16 mouse cellular contexts compared by ENCODE assay signal in genomic region chr12:85514958-85515357, GRCm38 (mm10).
"Had no signal": no experiment of that assay in that cellular context is flagged by ENCODE, and none has a peak within 500 bp of the region (broad histone marks: within the 10 kb centered on the region; RNA-seq: fewer than 3 reads in every experiment).

No protein-coding gene starts in this region.

- H3K9me3 ChIP-seq: neural tube, embryonic 13.5 days; neural tube, embryonic 15.5 days; stomach, embryonic 15.5 days had no signal

- H3K36me3 ChIP-seq: neural tube, embryonic 13.5 days; neural tube, embryonic 15.5 days; stomach, embryonic 15.5 days had no signal

- H3K27me3 ChIP-seq: neural tube, embryonic 13.5 days; neural tube, embryonic 15.5 days; stomach, embryonic 15.5 days had no signal

- H3K4me1 ChIP-seq: neural tube, embryonic 13.5 days; neural tube, embryonic 15.5 days; stomach, embryonic 15.5 days had no signal

- H3K9ac ChIP-seq: neural tube, embryonic 13.5 days; neural tube, embryonic 15.5 days; stomach, embryonic 15.5 days had no signal

- H3K4me3 ChIP-seq: neural tube, embryonic 13.5 days; neural tube, embryonic 15.5 days; stomach, embryonic 15.5 days had no signal

- H3K27ac ChIP-seq: neural tube, embryonic 13.5 days; neural tube, embryonic 15.5 days; stomach, embryonic 15.5 days; stomach, postnatal 0 days had no signal

- DNase-seq: retina, postnatal 1 day; right cerebral cortex, adult 18-20 months; right cerebral cortex, postnatal 14 days; right cerebral cortex, postnatal 25 days; right cerebral cortex, postnatal 4 days; spleen, adult 18-20 months; thymus, adult 18-20 months; thymus, adult 2 months; thymus, postnatal 14 days; thymus, postnatal 25 days; thymus, postnatal 36 days; thymus, postnatal 4 days had no signal

- H3K4me2 ChIP-seq: neural tube, embryonic 13.5 days; neural tube, embryonic 15.5 days; stomach, embryonic 15.5 days had no signal
